Mouse (Mus musculus): ENCODE measurements around the gene Acer3. TPM values are rescaled to one million over a fixed set of nuclear protein-coding genes. Genes with fewer than 3 reads are reported as not detected.

Acer3 gene
- total RNA-seq, 2 experiments from 2014 or later, result 84.2 to 98.2 TPM

- ATAC-seq (ENCODE audit: poor library complexity, severe bottlenecking), result no peak
Measured at GRCm38 (mm10) chr7:98157636-98158332, 163.2 kb downstream of the Acer3 start.

Other genes with a start within 250 kb of the Acer3 start
- gene Myo7a, start 201.7 kb downstream of the Acer3 start, total RNA-seq (2015), result 7.3 and 8.4 TPM in 2 replicates
- gene Myo7a, start 201.7 kb downstream of the Acer3 start, total RNA-seq (2017), result 12.7 and 13.9 TPM in 2 replicates
- gene Omp, start 175.7 kb downstream of the Acer3 start, total RNA-seq (2015), result not detected in 2 replicates
- gene Omp, start 175.7 kb downstream of the Acer3 start, total RNA-seq (2017), result not detected in 2 replicates
- 1.1 TPM in 2 replicates for gene Capn5, start 142.9 kb downstream of the Acer3 start, total RNA-seq (2015)
- gene Capn5, start 142.9 kb downstream of the Acer3 start, total RNA-seq (2017), result 0.73 and 0.89 TPM in 2 replicates
- gene B3gnt6, start 121.7 kb downstream of the Acer3 start, total RNA-seq (2015), result 0.11 and 0.38 TPM in 2 replicates
- 0.28 and 0.59 TPM in 2 replicates for gene B3gnt6, start 121.7 kb downstream of the Acer3 start, total RNA-seq (2017)
- gene Tsku, start 40.1 kb upstream of the Acer3 start, total RNA-seq (2015), result not detected in 2 replicates
- 0.07 and 0.37 TPM in 2 replicates for gene Tsku, start 40.1 kb upstream of the Acer3 start, total RNA-seq (2017)
- gene Gucy2d, start 119.2 kb upstream of the Acer3 start, total RNA-seq (2015), result not detected in 2 replicates
- gene Gucy2d, start 119.2 kb upstream of the Acer3 start, total RNA-seq (2017), result not detected in 2 replicates
- gene Lrrc32, start 168.1 kb upstream of the Acer3 start, total RNA-seq (2015), result not detected in 2 replicates
- not detected in 2 replicates for gene Lrrc32, start 168.1 kb upstream of the Acer3 start, total RNA-seq (2017)

All from megakaryocyte, adult 5-6 weeks (primary cell).